Mouse (Mus musculus): ENCODE measurements around the gene A830031A19Rik. TPM values are rescaled to one million over a fixed set of nuclear protein-coding genes. Genes with fewer than 3 reads are reported as not detected.

The A830031A19Rik gene
- polyA plus RNA-seq, 1 experiment from 2014 or later, result not detected

DNA sequence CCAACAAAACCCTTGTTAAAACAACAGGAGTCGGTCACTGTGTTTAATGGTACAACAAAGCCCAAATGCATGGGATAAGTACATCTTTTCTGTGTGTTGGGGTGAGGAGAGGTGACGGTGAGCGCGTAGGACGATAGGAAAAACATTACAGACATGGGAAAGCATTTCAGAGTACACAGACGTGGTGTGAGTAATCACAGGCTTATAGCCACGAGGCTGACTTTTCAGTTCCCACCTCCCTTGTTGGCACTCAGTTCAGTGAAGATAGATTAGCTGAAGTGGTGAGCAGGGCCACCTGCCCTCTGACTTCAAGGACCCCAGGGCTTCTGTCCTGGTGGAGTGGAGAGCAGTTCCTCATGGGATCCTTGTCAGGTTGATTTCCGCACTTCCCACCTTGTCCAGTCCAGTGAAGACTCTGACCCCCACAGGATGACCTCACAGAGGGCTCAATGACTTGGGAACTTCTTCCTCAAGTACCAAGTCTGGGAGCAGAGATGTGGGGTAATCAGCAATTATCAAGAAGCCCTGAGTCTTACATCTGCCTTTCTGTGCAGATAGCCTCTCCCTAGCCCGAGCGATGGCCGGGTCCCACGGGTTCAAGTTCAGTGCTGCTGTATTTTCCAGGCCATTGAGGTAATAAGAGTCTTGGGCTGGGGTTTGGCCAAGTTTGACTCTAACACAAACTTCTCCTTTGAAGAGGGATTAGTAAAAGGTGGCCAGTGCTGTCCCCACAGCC is 40.3 kb upstream of the A830031A19Rik start:
- Histone ChIP-seq H3K36me3 (ENCODE audit: insufficient read depth, low read length) (no peaks in the 10 kb centered on the region), H3K4me1 (ENCODE audit: insufficient read depth, low read depth, low read length) (no peaks in the 10 kb centered on the region), H3K4me3 (ENCODE audit: low read depth, low read length) (no peak overlapping the region), H3K27ac (ENCODE audit: low read length) (no peak overlapping the region), H3K27me3 (replicated peaks; ENCODE audit: insufficient read depth, low read length) (no peaks in the 10 kb centered on the region), H3K9me3 (ENCODE audit: low read length) (no peaks in the 10 kb centered on the region), H3K9ac (replicated peaks; ENCODE audit: low read depth) (no peak overlapping the region), H3K4me2 (replicated peaks; ENCODE audit: low read depth, low read length) (no peak overlapping the region)
- no peak for TF ChIP-seq CTCF (IDR thresholded peaks at IDR 0.05)
- no peak for TF ChIP-seq EP300 (IDR thresholded peaks at IDR 0.05)
- ATAC-seq, result no peak
- DNase-seq (ENCODE audit: low spot score), result no peak
- WGBS, result 61% methylated on average over 12 of the region's 12 CpGs

DNA sequence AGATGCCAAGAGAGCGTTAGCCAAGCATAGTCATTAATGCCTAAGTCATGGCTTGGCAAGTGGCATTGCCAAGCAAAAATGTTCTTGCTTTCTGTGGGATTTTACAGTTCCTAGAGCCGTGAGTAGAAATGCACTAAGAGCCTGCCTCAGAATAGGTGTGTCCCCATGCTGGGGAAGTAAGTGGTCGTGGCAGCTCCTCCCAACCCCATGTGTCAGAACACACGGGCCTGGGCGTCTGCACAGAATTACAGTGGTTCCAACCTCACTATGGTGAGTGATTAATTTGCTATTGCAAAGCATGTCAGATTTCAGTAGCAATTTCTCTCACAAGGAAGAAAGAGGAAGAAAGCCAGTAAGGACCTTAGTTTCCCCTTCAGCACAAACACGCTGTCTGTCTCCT is 36.9 kb upstream of the A830031A19Rik start:
- no peaks in the 10 kb centered on the region for H3K9me3 ChIP-seq (ENCODE audit: low read length)
- H3K27ac ChIP-seq (ENCODE audit: low read length), result no peak overlapping the region
- no peak overlapping the region for H3K4me2 ChIP-seq (replicated peaks; ENCODE audit: low read depth, low read length)
- H3K4me1 ChIP-seq (ENCODE audit: insufficient read depth, low read depth, low read length), result no peaks in the 10 kb centered on the region
- DNase-seq (ENCODE audit: low spot score) (no peak), ATAC-seq (no peak)
- no peak overlapping the region for H3K9ac ChIP-seq (replicated peaks; ENCODE audit: low read depth)
- H3K4me3 ChIP-seq (ENCODE audit: low read depth, low read length), result no peak overlapping the region
- no peak for TF ChIP-seq CTCF (IDR thresholded peaks at IDR 0.05)
- TF ChIP-seq EP300 (IDR thresholded peaks at IDR 0.05), result no peak
- H3K27me3 ChIP-seq (replicated peaks; ENCODE audit: insufficient read depth, low read length), result no peaks in the 10 kb centered on the region
- 63% methylated on average over 6 of the region's 6 CpGs for WGBS
- no peaks in the 10 kb centered on the region for H3K36me3 ChIP-seq (ENCODE audit: insufficient read depth, low read length)

DNA sequence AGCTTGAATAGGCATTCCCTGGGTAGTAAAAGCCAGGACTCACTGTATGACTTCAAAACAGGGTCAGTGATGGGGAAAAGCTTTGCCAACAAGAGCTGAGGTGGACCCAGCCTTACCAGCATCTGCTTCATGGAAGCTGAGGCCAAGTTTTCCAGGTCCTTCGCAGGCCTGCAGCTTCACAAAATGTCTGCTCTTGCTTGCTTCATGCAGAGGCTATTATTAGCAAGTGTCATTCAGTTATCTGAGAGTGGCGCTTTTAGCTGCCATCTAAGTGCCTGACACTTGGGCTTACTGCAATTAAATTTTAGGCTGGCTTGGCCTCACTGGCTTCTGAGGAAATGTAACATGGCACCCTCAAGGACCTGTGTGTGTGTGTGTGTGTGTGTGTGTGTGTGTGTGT is 35.3 kb upstream of the A830031A19Rik start:
- Histone ChIP-seq H3K27me3 (replicated peaks; ENCODE audit: insufficient read depth, low read length) (no peaks in the 10 kb centered on the region), H3K27ac (ENCODE audit: low read length) (no peak overlapping the region), H3K4me2 (replicated peaks; ENCODE audit: low read depth, low read length) (no peak overlapping the region), H3K4me3 (ENCODE audit: low read depth, low read length) (no peak overlapping the region), H3K36me3 (ENCODE audit: insufficient read depth, low read length) (no peaks in the 10 kb centered on the region), H3K9ac (replicated peaks; ENCODE audit: low read depth) (no peak overlapping the region), H3K9me3 (ENCODE audit: low read length) (no peaks in the 10 kb centered on the region), H3K4me1 (ENCODE audit: insufficient read depth, low read depth, low read length) (no peaks in the 10 kb centered on the region)
- WGBS, result 60% methylated on average over 2 of the region's 2 CpGs
- no peak for ATAC-seq
- TF ChIP-seq CTCF (IDR thresholded peaks at IDR 0.05), result no peak
- no peak for TF ChIP-seq EP300 (IDR thresholded peaks at IDR 0.05)
- no peak for DNase-seq (ENCODE audit: low spot score)

DNA sequence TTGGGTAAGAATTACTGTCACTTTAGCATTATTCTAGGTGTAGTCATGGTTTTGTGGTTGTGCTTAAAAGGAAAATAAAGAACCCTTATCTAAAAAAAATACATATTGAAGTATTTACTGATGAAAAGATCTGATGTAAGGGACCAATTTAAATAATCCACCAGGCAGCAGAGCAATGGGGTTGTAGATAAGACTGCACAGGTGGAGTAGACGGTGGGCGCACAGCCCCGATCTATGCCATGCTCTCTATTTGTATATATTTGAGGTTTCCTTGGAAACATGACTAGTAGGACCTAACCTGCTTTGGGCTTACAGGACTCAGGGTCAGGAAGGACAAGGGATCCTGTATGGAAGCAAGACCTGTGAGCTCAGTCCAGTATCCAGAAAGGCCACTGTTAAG is 34.5 kb upstream of the A830031A19Rik start:
- no peak overlapping the region for H3K9ac ChIP-seq (replicated peaks; ENCODE audit: low read depth)
- H3K27ac ChIP-seq (ENCODE audit: low read length), result no peak overlapping the region
- no peak; the same call in 1 of the 2 replicates for ATAC-seq
- H3K36me3 ChIP-seq (ENCODE audit: insufficient read depth, low read length), result no peaks in the 10 kb centered on the region
- H3K9me3 ChIP-seq (ENCODE audit: low read length), result no peaks in the 10 kb centered on the region
- no peaks in the 10 kb centered on the region for H3K4me1 ChIP-seq (ENCODE audit: insufficient read depth, low read depth, low read length)
- TF ChIP-seq CTCF (IDR thresholded peaks at IDR 0.05) (no peak), EP300 (IDR thresholded peaks at IDR 0.05) (0 out of 2 replicates have a peak, but pooled peaks have one; percentile 15)
- H3K4me2 ChIP-seq (replicated peaks; ENCODE audit: low read depth, low read length), result no peak overlapping the region
- no peak overlapping the region for H3K4me3 ChIP-seq (ENCODE audit: low read depth, low read length)
- H3K27me3 ChIP-seq (replicated peaks; ENCODE audit: insufficient read depth, low read length), result no peaks in the 10 kb centered on the region
- WGBS, result 54% methylated on average over 3 of the region's 3 CpGs
- no peak for DNase-seq (ENCODE audit: low spot score)

DNA sequence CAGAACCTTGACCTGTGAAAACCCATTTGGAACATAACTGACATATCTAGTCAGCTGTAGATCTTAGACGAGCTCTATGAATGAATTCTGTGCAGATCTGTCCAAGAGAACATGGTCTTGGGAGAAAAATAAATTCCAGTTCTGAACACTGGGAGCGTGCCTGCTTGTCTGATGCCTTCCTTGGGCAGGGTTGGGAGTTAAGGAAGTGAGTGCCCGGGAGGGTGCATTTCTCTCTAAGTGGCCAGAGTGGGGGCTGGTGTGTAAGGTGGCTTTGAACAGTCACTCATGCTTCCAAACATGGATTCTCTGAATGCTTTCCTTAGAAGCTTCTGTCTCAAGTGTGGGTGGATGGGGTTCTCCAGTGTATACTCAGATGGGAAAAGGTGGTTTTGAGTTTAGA is 34.1 kb upstream of the A830031A19Rik start:
- TF ChIP-seq EP300 (IDR thresholded peaks at IDR 0.05) (no peak), CTCF (IDR thresholded peaks at IDR 0.05) (peak; percentile 57)
- DNase-seq (ENCODE audit: low spot score) (peak; percentile 58), ATAC-seq (peak; percentile 88)
- no peaks in the 10 kb centered on the region for H3K9me3 ChIP-seq (ENCODE audit: low read length)
- H3K27ac ChIP-seq (ENCODE audit: low read length), result no peak overlapping the region
- H3K36me3 ChIP-seq (ENCODE audit: insufficient read depth, low read length), result no peaks in the 10 kb centered on the region
- WGBS, result 61% methylated on average over 3 of the region's 3 CpGs
- H3K4me2 ChIP-seq (replicated peaks; ENCODE audit: low read depth, low read length), result no peak overlapping the region
- no peaks in the 10 kb centered on the region for H3K27me3 ChIP-seq (replicated peaks; ENCODE audit: insufficient read depth, low read length)
- no peak overlapping the region for H3K9ac ChIP-seq (replicated peaks; ENCODE audit: low read depth)
- H3K4me1 ChIP-seq (ENCODE audit: insufficient read depth, low read depth, low read length), result no peaks in the 10 kb centered on the region
- no peak overlapping the region for H3K4me3 ChIP-seq (ENCODE audit: low read depth, low read length)

DNA sequence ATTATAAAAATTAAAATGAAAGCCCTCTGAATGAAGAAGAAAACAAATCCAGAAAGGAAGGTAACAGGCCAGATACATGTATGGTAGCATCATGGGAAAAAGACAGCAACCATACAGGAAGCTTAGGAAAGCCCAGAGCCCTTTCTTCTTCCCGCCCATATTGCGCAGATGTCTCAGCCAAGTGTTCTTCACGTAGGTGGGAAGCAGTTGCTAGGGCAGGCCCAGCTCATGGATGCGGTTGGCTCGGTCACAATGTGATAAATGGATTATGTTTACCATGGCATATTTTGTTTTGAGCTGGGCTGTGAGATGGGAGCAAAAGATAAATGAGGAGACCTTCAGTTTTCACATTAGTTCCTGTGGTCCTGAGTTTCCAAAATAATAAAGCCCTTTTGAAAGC is 32.6 kb upstream of the A830031A19Rik start:
- no peak overlapping the region for H3K27ac ChIP-seq (ENCODE audit: low read length)
- no peaks in the 10 kb centered on the region for H3K27me3 ChIP-seq (replicated peaks; ENCODE audit: insufficient read depth, low read length)
- H3K9me3 ChIP-seq (ENCODE audit: low read length), result no peaks in the 10 kb centered on the region
- WGBS, result 84% methylated on average over 5 of the region's 5 CpGs
- ATAC-seq (no peak), DNase-seq (ENCODE audit: low spot score) (no peak)
- H3K4me1 ChIP-seq (ENCODE audit: insufficient read depth, low read depth, low read length), result no peaks in the 10 kb centered on the region
- no peak overlapping the region for H3K4me2 ChIP-seq (replicated peaks; ENCODE audit: low read depth, low read length)
- TF ChIP-seq CTCF (IDR thresholded peaks at IDR 0.05) (no peak), EP300 (IDR thresholded peaks at IDR 0.05) (no peak)
- H3K36me3 ChIP-seq (ENCODE audit: insufficient read depth, low read length), result no peaks in the 10 kb centered on the region
- H3K9ac ChIP-seq (replicated peaks; ENCODE audit: low read depth), result no peak overlapping the region
- H3K4me3 ChIP-seq (ENCODE audit: low read depth, low read length), result no peak overlapping the region

Measured in lung, postnatal 0 days (tissue).